Mouse (Mus musculus) cerebellum, adult 2 months (tissue): ENCODE results near the gene Coro1c.

ENCODE experiments used
- CTCF ChIP-seq: fragments of 200-500 bp; IDR thresholded peaks from 2 replicates; pipeline ENCODE4 v1.5.1; 2011; ENCODE audit warnings: low read depth, mild to moderate bottlenecking, control low read depth, low read length, moderate library complexity, borderline replicate concordance; ENCODE audit not compliant: insufficient read depth
- POLR2A ChIP-seq: fragments of 200-500 bp; IDR thresholded peaks from 2 replicates; pipeline ENCODE4 v1.6.1; 2011; ENCODE audit warnings: low read length, control low read depth, borderline replicate concordance; ENCODE audit not compliant: insufficient read depth

- TF ChIP-seq POLR2A (no peak), CTCF (no peak)
Observed at GRCm38 (mm10) chr5:113932310-113932709, 23.8 kb upstream of the Coro1c start.
